Mouse (Mus musculus) brain, embryonic 14.5 days (tissue): ENCODE measurements around the gene Arid3b.

Experiments used
- CTCF ChIP-seq: fragments of 200-500 bp; IDR thresholded peaks from 2 replicates; pipeline ENCODE4 v1.5.1; 2012; ENCODE audit warnings: inconsistent platforms, mild to moderate bottlenecking, moderate library complexity, borderline replicate concordance; ENCODE audit not compliant: insufficient read depth, insufficient read length; ENCODE audit errors: extremely low read depth
- POLR2A ChIP-seq: fragments of 200-500 bp; IDR thresholded peaks from 2 replicates; pipeline ENCODE4 v1.6.1; 2012; ENCODE audit warnings: mild to moderate bottlenecking, inconsistent platforms, borderline replicate concordance; ENCODE audit not compliant: poor library complexity, insufficient read depth, insufficient read length, severe bottlenecking; ENCODE audit errors: extremely low read depth

DNA sequence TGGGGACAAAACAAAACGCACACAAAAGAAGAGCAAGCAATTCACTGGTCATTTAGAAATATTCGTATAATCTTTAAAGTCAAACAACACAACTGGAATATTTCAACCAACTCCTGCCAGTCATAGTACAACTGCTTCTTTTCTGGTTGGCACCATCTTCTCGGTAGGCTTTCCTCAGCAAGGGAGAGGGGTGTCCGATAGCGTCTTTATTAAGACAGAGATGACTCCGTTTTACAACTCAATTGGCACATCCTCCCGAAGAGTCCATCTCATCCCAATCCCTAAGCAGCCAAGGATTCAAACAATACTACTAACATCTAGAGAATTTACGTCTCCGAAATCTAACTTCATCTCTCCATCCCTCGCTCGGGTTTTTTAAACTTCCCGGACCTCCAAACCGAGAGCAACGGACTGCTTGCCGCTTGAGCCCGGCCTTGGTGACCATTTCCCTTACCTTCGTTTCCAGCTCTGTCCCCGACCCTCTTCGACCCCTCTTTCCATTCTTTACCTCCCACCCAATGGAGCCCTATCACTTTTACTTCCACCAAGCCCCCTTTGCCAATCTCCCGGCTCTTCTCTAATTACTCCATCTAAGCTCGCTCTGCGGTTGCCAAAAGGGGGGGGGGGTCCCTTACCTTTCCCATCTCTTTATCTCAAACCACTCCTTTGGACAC lies 615 bp downstream of the Arid3b start:
- TF ChIP-seq CTCF (no peak), POLR2A (no peak)
